Mouse (Mus musculus) 416B (cell line): Measurements from ENCODE around the gene Rbm47.

Source experiments
- DNase-seq: peaks from one replicate; pipeline ENCODE4 v3.0.0; 2011; ENCODE audit warnings: low read depth

Gene Rbm47

GRCm38 (mm10) chr5:66086304-66086703 lies 86.6 kb downstream of the Rbm47 start:
- no peak for DNase-seq

GRCm38 (mm10) chr5:66085478-66085877 lies 87.4 kb downstream of the Rbm47 start:
- no peak for DNase-seq

- no peak for DNase-seq
Measured at GRCm38 (mm10) chr5:66084541-66084940, 88.4 kb downstream of the Rbm47 start.

- DNase-seq: peak; percentile 78
Measured at GRCm38 (mm10) chr5:66083350-66083749, 89.6 kb downstream of the Rbm47 start.

- peak; percentile 54 for DNase-seq
Measured at GRCm38 (mm10) chr5:66082229-66082572, 90.7 kb downstream of the Rbm47 start.

- DNase-seq: no peak
Measured at GRCm38 (mm10) chr5:66081443-66082228, 91.3 kb downstream of the Rbm47 start.

DNA sequence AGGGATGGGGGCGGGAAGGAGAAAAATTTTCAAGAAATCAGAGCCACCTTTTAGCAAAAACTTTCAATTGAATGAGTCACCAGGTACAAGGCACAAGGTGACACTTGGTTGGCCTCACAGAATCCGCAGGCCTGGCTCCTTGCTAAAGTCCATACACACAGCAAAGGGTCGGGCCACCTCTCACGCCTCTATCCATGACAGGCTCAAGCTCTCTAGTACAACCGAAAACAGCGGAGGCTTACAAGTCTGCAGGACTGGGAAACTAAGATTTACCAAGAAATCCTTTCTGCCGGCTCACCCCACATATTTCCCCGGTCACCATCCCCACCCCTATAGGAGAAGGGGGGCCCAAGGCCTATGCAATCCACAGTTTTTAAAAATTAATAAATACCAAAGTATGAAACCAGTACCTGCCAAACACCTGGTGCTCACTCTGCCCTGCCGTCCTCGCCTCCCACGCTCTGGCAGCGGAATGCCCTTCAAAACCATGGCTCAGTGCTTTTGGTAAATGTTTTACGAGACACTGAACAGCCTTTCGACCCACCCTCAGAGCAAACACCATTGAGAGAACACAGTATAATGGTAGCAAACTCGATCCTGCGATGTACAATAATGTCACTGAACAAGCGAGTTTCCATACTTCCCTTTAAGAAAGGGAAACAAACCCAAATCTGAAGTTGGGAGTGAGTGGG lies 92.2 kb downstream of the Rbm47 start:
- DNase-seq: no peak

- DNase-seq: peak; percentile 57
Measured at GRCm38 (mm10) chr5:66079358-66080179, 93.3 kb downstream of the Rbm47 start.

GRCm38 (mm10) chr5:66078491-66079012 lies 94.4 kb downstream of the Rbm47 start:
- no peak for DNase-seq

- peak; percentile 69 for DNase-seq
Measured at GRCm38 (mm10) chr5:66077416-66077815, 95.5 kb downstream of the Rbm47 start.

- DNase-seq: no peak
Measured at GRCm38 (mm10) chr5:66076685-66077301, 96.1 kb downstream of the Rbm47 start.

- no peak for DNase-seq
Measured at GRCm38 (mm10) chr5:66075906-66076305, 97.0 kb downstream of the Rbm47 start.

DNA sequence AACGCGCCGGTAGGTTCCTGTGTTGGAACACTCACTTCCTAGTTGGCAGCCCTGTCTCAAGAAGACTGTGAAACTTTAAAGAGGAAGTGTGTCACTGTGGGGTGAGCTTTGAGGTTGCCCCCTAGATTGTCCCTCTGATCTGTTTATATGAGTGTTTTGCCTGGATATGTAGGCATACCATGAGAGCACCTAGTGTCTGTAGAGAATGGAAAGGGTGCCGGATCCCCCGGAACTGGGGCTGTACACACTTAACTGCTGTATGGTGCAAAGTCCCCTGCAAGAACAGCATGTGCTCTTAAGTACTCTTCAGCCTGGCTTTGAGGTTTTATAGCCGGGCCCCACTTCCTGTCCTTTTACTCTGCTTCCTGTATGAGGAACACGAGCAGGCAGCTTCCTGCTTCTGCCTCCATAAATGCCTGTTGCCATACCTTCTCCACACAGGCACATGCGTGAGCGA lies 97.9 kb downstream of the Rbm47 start:
- peak; percentile 97 for DNase-seq

DNA sequence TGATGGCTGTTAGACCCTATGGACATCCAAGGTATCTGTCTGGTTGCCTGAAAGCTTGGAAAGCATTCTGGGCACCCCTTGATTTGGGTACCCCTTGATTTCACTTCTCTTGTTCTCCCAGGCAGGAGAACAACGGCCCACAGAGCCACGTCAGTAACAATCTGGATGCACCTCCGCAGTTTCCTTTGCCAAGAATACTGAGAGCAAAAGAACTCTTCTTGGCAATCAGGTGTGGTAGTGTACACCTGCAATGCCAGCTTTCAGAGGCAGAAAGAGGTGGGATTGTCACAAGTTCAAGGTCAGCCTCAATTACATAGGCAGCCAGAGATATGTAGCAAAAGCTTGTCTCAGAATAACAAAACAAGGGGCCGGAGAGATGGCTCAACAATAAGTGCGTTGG lies 98.7 kb downstream of the Rbm47 start:
- DNase-seq: no peak

GRCm38 (mm10) chr5:66073604-66074164 lies 99.2 kb downstream of the Rbm47 start:
- no peak for DNase-seq

DNA sequence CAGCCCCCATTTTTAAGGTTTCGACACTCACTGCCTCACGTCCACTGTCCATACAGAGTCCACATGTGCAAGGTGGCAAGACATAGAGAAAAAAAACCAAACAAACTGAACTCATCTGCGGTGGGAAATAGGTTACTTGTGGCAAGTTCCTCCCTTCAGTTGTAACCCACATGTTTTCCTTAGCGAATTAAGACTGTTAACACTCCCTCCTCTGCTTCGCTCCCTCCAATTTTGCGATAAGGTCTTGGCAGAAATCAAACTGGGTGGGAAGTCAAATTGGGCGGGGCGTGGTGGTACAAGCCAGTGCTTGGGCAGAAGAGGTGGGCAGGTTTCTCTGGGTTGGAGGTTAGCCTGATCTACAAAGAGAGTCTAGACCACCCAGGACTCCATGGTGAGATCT lies 101.2 kb downstream of the Rbm47 start:
- peak; percentile 52 for DNase-seq

DNA sequence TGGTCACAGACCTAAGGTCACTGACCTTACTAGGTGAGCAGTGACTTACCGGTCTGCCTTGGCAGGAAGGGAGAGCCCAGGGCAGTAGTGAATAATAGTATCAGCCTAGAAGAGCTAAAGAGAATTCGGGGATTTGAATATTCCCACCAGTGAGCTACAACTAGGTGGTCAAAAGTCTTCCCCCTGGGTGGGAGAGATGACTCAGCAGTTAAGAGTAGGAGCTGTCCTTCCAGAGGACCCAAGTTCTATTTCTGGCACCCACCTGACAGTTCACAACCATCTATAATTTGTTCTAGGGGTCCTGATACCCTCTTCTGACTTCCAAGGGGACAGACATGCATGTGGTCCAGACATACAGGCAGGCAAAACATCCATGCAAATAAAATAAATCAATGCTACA lies 102.6 kb downstream of the Rbm47 start:
- no peak for DNase-seq

DNA sequence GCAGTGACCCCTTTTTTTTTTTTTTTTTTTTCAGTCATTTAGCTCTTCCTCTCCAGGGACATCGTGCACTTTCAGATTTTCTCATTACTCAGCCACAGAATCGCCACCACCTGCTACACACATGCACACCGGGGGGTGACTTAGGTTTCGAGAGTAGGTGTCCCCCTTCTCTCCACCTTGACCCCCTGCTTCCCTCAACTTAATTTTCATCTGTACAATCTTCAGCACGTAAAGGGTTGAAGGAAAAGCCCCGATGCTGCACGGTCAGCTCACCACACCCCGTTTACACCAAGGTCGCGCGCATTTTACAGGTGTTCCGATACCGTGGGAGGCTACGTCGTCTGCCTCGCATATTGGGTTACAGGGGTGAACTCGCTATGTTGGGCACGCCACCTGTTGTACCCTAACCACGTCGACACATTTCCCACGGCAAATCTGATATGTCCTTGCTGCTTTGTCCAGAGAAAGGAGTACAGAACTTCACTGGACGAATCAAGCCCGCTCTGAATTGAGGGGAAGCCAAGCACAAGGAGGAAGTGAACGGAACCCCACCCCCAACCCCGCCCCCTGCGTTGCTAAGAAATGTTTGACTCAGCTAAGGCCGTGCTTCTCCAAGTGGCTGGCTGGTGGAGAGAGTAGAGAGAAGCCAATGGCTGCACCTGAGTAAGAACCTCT lies 103.3 kb downstream of the Rbm47 start:
- DNase-seq: peak; percentile 90

DNA sequence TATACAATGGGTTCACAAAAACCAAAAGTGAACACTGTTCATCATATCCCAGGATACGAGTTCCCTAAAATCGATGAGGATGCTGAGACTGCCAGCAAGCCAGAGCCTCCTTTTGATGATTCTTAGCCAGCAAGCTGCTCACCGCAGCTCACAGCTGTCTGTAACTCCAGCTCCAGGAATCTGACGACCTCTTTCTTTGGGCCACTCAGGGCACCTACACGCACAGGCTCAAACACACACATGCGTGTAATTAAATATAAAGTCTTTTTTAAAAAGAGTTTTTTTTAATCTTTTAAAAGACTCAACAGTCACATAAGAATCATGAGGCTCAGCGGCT lies 103.8 kb downstream of the Rbm47 start:
- DNase-seq: no peak

DNA sequence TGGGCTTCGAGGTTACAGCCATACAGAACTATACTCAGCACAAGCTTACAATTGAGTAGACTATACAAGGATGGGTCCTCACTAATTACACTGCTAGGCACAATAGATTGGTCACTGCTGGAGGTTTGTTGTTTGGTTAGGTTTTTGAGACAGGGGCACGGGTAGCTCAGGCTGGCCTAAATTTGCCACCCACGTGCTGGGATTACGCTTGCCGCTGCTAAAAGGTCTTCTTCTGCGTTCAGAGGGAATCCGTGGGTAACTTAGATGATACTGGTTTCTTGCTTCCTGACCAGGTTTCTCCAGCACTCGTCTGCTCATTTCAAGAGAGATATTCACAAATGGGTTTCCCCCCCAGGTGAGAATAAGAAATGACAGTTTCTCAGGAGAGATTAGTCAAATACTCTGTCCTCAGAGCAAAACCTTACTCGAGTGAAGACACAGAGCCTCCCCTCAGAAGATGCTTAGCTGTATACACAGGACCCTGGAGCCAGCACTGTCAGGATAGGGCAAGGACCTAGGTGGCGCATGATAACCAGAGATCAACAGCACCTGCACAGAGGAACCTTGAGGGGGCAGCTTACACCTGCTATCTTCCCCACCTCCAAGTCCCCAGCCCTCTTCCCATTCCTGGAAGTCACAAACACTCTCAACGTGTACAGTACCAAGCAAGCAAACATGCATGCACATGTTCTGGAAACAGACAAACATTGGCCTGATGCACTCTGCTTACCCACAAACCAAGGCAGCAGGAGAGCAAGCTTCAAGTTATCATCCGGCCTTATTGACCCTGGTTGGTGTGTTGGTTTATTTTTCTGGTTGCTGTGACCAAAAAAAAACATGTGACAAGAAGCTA lies 104.6 kb downstream of the Rbm47 start:
- no peak for DNase-seq
